Mouse (Mus musculus) embryonic facial prominence, embryonic 11.5 days (tissue): Measurements from ENCODE around the gene Srsf1. TPM values are rescaled to one million over a fixed set of nuclear protein-coding genes. Genes with fewer than 3 reads are reported as not detected.

Experiments
- ATAC-seq: fragments of 200-750 bp; cut with Nextera tagmentation; replicated peaks from 2 replicates; pipeline ENCODE4 v1.8.0; 2017; ENCODE audit warnings: low read depth; ENCODE audit not compliant: insufficient number of reproducible peaks, low FRiP score, low TSS enrichment
- DNase-seq: peaks from one replicate; pipeline ENCODE4 v3.0.0-alpha.2; 2015; ENCODE audit warnings: low spot score
- H3K27ac ChIP-seq: fragments of 300-500 bp; sonication (generic); replicated peaks from 2 replicates; pipeline ENCODE4 v1.5.1; 2014; ENCODE audit warnings: mild to moderate bottlenecking, low read depth, low read length, control low read depth
- H3K27me3 ChIP-seq: fragments of 300-500 bp; sonication (generic); 2 replicates; pipeline ENCODE4 v1.6.1; 2014; ENCODE audit warnings: mild to moderate bottlenecking, low read length, moderate library complexity, mixed read lengths; ENCODE audit not compliant: control insufficient read depth, insufficient read depth
- H3K36me3 ChIP-seq: fragments of 300-500 bp; sonication (generic); replicated peaks from 2 replicates; pipeline ENCODE4 v1.6.1; 2014; ENCODE audit warnings: low read depth, mild to moderate bottlenecking, low read length, moderate library complexity, mixed read lengths; ENCODE audit not compliant: control insufficient read depth, insufficient read depth
- H3K4me1 ChIP-seq: fragments of 300-500 bp; sonication (generic); 2 replicates; pipeline ENCODE4 v1.6.1; 2014; ENCODE audit warnings: low read length, mixed read lengths; ENCODE audit not compliant: control insufficient read depth, insufficient read depth
- H3K4me2 ChIP-seq: fragments of 300-500 bp; sonication (generic); 2 replicates; pipeline ENCODE4 v1.6.1; 2014; ENCODE audit warnings: low read depth, mild to moderate bottlenecking, control low read depth, low read length, moderate library complexity
- H3K4me3 ChIP-seq: fragments of 300-500 bp; sonication (generic); 2 replicates; pipeline ENCODE4 v1.5.1; 2014; ENCODE audit warnings: low read depth, low read length, control low read depth
- H3K9ac ChIP-seq: fragments of 300-500 bp; sonication (generic); replicated peaks from 2 replicates; pipeline ENCODE4 v1.6.1; 2014; ENCODE audit warnings: mild to moderate bottlenecking, control low read depth, low read length
- H3K9me3 ChIP-seq: fragments of 300-500 bp; sonication (generic); replicated peaks from 2 replicates; pipeline ENCODE4 v1.6.1; 2016; ENCODE audit warnings: mild to moderate bottlenecking, low read length, inconsistent platforms, mixed read lengths; ENCODE audit not compliant: control insufficient read depth
- WGBS: fragments of 180-500 bp; shearing (Covaris S2); extraction: QIAGEN DNeasy Blood & Tissue Kit; methylation state at CpG from one replicate; pipeline ENCODE4 v1.1.7; 2014; 5-methylcytosine and 5-hydroxymethylcytosine counted together
- polyA plus RNA-seq: library from polyadenylated mRNA; unstranded; fragments of >200 nt; fragmentation: Nextera tagmentation; extraction: Ambion mirVana; gene quantifications from 2 replicates; pipeline ENCODE4 v1.2.1, GENCODE M21; 2014

The Srsf1 gene
- polyA plus RNA-seq, 1 experiment from 2014 or later: 569 TPM

DNA sequence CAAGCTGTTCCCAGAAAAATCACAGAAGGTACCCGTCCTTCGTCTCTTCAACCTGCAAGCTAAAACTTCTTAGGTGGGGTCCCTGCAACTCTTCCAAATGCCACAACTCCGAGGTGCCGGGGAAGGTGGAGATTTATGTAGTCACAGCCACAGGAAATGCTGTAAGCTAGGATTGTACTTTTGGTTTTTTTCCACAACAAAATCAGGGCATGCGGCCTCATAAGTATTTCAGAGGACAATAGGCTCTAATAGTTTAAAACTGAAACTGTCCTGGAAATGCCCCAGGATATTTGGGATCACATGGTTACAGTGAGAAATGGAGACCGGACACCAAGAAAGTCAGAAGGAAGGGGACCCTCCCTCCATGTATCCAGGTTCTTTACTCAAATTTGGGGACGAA is 17.0 kb upstream of the Srsf1 start:
- no peak for ATAC-seq
- Histone ChIP-seq H3K4me1 (no peaks in the 10 kb centered on the region), H3K27ac (no peak overlapping the region), H3K4me3 (no peak overlapping the region), H3K9me3 (no peaks in the 10 kb centered on the region), H3K4me2 (no peak overlapping the region), H3K27me3 (no peaks in the 10 kb centered on the region), H3K9ac (no peak overlapping the region), H3K36me3 (no peaks in the 10 kb centered on the region)
- no peak for DNase-seq
- WGBS: 88% methylated on average over 7 of the region's 7 CpGs

DNA sequence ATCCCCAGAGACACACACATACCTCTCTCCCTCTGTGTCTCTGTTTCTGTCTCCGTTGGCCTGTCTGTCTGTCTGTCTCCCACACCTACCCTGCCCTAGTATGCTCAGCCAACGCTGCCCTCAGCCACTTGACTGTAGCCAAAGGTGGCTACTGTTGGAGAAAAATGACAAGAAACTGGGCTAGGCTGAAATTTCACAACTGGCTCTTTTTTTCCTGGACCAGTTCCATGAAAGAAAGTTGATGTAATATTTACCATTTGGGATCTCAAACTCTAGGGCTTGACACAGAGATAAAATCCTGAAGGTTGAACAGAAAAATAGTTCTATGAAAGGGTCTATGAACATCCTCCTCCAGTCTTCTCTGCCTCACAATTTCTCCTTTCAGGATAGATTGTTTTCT is 16.3 kb upstream of the Srsf1 start:
- 79% methylated on average over 2 of the region's 2 CpGs for WGBS
- no peak for ATAC-seq
- Histone ChIP-seq H3K27ac (no peak overlapping the region), H3K4me1 (no peaks in the 10 kb centered on the region), H3K27me3 (no peaks in the 10 kb centered on the region), H3K4me2 (no peak overlapping the region), H3K9ac (no peak overlapping the region), H3K4me3 (no peak overlapping the region), H3K9me3 (no peaks in the 10 kb centered on the region), H3K36me3 (no peaks in the 10 kb centered on the region)
- no peak for DNase-seq

DNA sequence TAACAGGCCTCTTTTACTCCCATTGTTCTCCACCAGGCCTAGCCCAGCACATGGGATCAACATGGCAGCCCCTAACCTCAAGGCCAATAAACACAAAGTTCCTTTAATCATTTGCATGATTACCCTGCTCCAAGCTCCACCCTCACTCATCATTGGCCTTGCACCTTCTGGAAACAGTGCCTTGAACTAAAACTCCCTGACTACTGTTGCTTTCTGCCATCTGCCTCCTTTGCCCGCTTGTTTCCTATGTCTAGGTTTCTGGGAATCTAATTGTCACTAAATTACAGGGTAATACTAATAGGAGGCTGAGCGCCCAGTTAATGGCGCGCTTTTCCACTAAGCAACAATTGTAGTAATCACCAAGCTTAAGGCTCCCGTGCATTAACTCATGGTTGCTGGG is 15.4 kb upstream of the Srsf1 start:
- DNase-seq: no peak
- H3K9me3 ChIP-seq: no peaks in the 10 kb centered on the region
- no peak for ATAC-seq
- H3K27ac ChIP-seq: no peak overlapping the region
- WGBS: 83% methylated on average over 5 of the region's 5 CpGs
- H3K4me3 ChIP-seq: no peak overlapping the region
- no peaks in the 10 kb centered on the region for H3K36me3 ChIP-seq
- no peaks in the 10 kb centered on the region for H3K27me3 ChIP-seq
- H3K4me2 ChIP-seq: no peak overlapping the region
- no peak overlapping the region for H3K9ac ChIP-seq
- no peaks in the 10 kb centered on the region for H3K4me1 ChIP-seq

DNA sequence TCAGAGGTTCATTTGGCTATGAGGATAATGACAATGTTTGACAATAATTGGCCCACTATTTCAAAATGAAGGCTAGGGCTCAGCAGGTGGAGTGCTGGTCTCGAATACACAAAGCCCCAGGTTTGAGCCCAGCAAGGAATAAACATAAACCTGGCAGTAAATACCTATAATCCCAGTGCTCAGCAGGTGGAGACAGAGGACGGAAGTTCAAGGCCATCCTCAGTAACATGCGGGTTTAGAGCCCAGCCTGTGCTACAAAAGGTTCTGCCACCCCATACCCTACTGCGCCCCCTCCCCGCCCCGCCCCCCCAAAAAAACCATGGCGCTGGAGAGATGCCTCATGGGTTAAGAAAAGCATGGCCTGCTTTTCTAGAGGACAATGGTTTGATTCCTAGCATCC is 11.2 kb upstream of the Srsf1 start:
- Histone ChIP-seq H3K27ac (no peak overlapping the region), H3K4me1 (no peaks in the 10 kb centered on the region), H3K36me3 (no peaks in the 10 kb centered on the region), H3K4me2 (no peak overlapping the region), H3K27me3 (no peaks in the 10 kb centered on the region), H3K4me3 (no peak overlapping the region), H3K9ac (no peak overlapping the region), H3K9me3 (no peaks in the 10 kb centered on the region)
- DNase-seq (no peak), ATAC-seq (no peak)
- WGBS: 61% methylated on average over 7 of the region's 7 CpGs

- WGBS: 85% methylated on average over 10 of the region's 10 CpGs
- ATAC-seq (no peak), DNase-seq (no peak)
- H3K9me3 ChIP-seq: no peaks in the 10 kb centered on the region
- no peak overlapping the region for H3K9ac ChIP-seq
- no peak overlapping the region for H3K27ac ChIP-seq
- H3K4me3 ChIP-seq: no peak overlapping the region
- no peaks in the 10 kb centered on the region for H3K27me3 ChIP-seq
- H3K4me1 ChIP-seq: no peaks in the 10 kb centered on the region
- no peaks in the 10 kb centered on the region for H3K36me3 ChIP-seq
- no peak overlapping the region for H3K4me2 ChIP-seq
Measured at GRCm38 (mm10) chr11:88036761-88037251, 10.4 kb upstream of the Srsf1 start.

- H3K4me2 ChIP-seq: no peak overlapping the region
- no peak overlapping the region for H3K4me3 ChIP-seq
- no peaks in the 10 kb centered on the region for H3K36me3 ChIP-seq
- H3K27me3 ChIP-seq: no peaks in the 10 kb centered on the region
- no peak overlapping the region for H3K9ac ChIP-seq
- DNase-seq (no peak), ATAC-seq (no peak)
- no peaks in the 10 kb centered on the region for H3K4me1 ChIP-seq
- H3K9me3 ChIP-seq: no peaks in the 10 kb centered on the region
- H3K27ac ChIP-seq: no peak overlapping the region
- 80% methylated on average over 3 of the region's 3 CpGs for WGBS
Measured at GRCm38 (mm10) chr11:88037386-88037785, 9.8 kb upstream of the Srsf1 start.

- no peak for DNase-seq
- H3K4me2 ChIP-seq: no peak overlapping the region
- no peaks in the 10 kb centered on the region for H3K4me1 ChIP-seq
- no peaks in the 10 kb centered on the region for H3K9me3 ChIP-seq
- 83% methylated on average over 1 of the region's 1 CpGs for WGBS
- H3K4me3 ChIP-seq: no peak overlapping the region
- no peak for ATAC-seq
- no peaks in the 10 kb centered on the region for H3K36me3 ChIP-seq
- no peak overlapping the region for H3K27ac ChIP-seq
- H3K27me3 ChIP-seq: no peaks in the 10 kb centered on the region
- H3K9ac ChIP-seq: no peak overlapping the region
Measured at GRCm38 (mm10) chr11:88039066-88039465, 8.1 kb upstream of the Srsf1 start.

GRCm38 (mm10) chr11:88044314-88044713 is 2.9 kb upstream of the Srsf1 start:
- Histone ChIP-seq H3K27me3 (no peaks in the 10 kb centered on the region), H3K4me1 (no peaks in the 10 kb centered on the region), H3K9me3 (no peaks in the 10 kb centered on the region), H3K27ac (no peak overlapping the region), H3K4me2 (no peak overlapping the region), H3K9ac (no peak overlapping the region), H3K36me3 (no peaks in the 10 kb centered on the region), H3K4me3 (no peak overlapping the region)
- DNase-seq (no peak), ATAC-seq (no peak)
